Mouse (Mus musculus): Measurements from ENCODE around the gene Xpo6. TPM values are rescaled to one million over a fixed set of nuclear protein-coding genes. Genes with fewer than 3 reads are reported as not detected.

Xpo6 gene
- total RNA-seq, 2 experiments from 2014 or later = 34.8 to 36.3 TPM

GRCm38 (mm10) chr7:126199691-126200102, 604 bp downstream of the Xpo6 start:
- peak; percentile 37 to 46 for DNase-seq
- intact Hi-C loops (cut with DNase I) = no loop called here

DNA sequence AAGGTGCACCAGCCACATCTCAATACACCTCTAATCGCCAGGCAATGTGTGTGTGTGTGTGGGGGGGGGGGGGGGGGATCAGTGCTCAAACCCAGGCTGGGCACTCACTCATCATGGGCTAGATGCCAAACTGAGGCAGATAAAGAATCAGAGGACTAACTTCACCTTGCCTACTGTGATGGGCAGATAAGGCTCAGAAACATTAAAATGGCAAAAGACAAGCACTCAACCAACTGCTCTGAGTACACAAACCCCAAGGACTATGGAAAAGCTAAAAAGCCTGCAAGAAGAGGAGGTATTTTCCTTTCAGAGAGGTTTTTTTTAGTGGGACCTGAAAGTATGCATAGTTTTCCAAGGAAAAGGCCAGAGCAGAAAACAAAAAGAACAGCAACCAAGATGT, 1.4 kb downstream of the Xpo6 start:
- intact Hi-C loops (cut with DNase I) = no loop called here
- DNase-seq = no peak

DNA sequence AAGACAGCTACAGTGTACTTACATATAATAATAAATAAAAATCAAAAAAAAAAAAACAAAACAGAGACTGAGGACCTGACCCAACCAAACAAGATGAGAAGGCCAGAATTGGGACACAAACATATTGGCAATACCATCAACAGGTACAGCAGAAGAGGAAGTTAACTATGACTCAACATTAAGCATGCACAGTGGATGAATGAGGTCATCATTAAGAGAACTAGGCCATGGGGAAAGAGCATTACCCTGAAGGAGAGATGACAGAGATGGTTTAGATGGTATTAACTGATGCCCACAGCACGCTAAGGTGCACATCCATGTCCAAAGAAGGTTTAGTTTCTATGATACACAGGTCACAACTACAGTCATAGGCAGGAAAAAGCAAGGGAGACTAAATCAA, 6.1 kb downstream of the Xpo6 start:
- intact Hi-C loops (cut with DNase I) = no loop called here
- DNase-seq = no peak

GRCm38 (mm10) chr7:126191471-126191870, 8.8 kb downstream of the Xpo6 start:
- no peak for DNase-seq
- intact Hi-C loops (cut with DNase I) = no loop called here

GRCm38 (mm10) chr7:126189517-126189916, 10.8 kb downstream of the Xpo6 start:
- intact Hi-C loops (cut with DNase I) = no loop called here

DNA sequence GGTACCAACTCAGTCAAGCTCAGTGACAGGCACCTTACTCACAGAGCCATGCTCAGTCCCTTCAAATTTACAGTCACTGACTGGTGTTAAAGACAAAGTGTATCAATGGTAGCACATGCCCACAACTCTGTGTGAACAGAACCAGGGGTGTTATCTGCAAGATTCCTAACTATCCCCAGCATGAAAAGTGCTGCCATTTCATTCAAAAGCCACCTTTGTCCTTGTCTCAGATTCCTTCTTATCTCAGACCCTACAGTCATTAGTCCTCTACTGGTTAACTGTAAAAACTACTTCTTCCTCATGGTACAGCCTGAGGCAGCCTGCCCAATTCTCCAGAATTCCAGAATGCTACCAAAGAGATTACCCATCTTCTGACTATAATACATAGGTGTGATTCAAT, 14.3 kb downstream of the Xpo6 start:
- no peak for DNase-seq
- intact Hi-C loops (cut with DNase I) = no loop called here

More at GRCm38 (mm10) chr7:126189517-126189916, 10.8 kb downstream of the Xpo6 start:
- DNase-seq = no peak

- intact Hi-C loops (cut with DNase I) = no loop called here
These were observed 16.7 kb downstream of the Xpo6 start for GRCm38 (mm10) chr7:126183583-126183982.

DNA sequence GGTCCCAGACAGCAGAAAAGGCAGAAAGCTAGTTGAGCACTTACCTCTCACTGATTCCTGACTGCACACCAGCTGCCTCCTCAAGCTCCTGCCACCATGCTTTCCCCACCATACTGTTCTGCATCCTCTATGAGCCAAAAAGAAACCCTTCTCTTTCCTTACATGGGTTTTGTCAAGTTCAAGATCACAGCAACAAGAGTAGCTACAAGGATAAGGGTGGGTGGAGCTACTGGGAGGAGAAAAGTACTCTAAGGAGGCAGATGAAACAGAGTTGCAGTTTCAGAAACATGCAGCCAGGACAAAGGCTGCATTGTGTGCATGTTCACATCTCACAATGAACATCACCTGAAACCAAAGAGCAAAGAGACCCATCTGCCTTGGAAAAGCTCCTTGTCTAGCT, 18.8 kb downstream of the Xpo6 start:
- intact Hi-C loops (cut with DNase I) = no loop called here
- no peak for DNase-seq

More at GRCm38 (mm10) chr7:126183583-126183982, 16.7 kb downstream of the Xpo6 start:
- DNase-seq = no peak

- intact Hi-C loops (cut with DNase I) = no loop called here
- peak; percentile 8 to 19 for DNase-seq
These were observed 19.3 kb downstream of the Xpo6 start for GRCm38 (mm10) chr7:126180956-126181355.

GRCm38 (mm10) chr7:126178804-126179203, 21.5 kb downstream of the Xpo6 start:
- DNase-seq = no peak
- intact Hi-C loops (cut with DNase I) = no loop called here

DNA sequence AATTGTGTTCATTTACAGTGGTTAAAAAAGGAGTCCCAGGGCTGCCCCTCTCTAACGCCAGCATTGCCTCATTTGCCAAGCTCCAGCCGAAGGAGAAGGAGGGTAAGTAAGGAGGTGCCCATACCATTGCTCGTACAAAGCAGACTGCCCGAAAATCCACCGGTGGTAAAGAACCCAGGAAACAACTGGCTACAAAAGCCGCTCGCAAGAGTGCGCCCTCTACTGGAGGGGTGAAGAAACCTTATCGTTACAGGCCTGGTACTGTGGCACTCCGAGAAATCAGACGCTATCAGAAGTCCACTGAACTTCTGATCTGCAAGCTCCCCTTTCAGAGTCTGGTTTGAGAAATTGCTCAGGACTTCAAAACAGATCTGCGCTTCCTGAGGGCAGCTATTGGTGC, 24.3 kb downstream of the Xpo6 start:
- DNase-seq = no peak
- intact Hi-C loops (cut with DNase I) = no loop called here

- intact Hi-C loops (cut with DNase I) = no loop called here
- no peak for DNase-seq
These were observed 24.8 kb downstream of the Xpo6 start for GRCm38 (mm10) chr7:126175456-126175855.

DNA sequence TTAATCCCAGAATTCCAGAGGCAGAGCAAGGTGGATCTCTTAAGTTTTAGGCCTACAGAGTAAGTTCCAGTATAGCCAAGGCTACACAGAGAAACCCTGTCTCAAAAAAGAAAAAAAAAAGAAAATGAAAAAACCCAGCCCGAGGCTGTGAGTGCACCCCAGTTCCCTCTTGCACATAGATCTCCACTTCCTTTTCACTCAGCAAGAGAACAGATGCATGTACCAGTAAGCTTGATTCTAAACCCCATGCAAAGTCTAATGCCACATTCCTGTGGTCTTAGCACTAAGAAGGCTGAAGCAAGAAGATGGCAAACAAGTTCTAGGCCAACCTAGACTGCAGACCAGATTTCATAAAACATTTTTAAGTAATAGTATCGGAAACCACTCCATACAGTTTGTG, 25.4 kb downstream of the Xpo6 start:
- DNase-seq = no peak
- intact Hi-C loops (cut with DNase I) = no loop called here

DNA sequence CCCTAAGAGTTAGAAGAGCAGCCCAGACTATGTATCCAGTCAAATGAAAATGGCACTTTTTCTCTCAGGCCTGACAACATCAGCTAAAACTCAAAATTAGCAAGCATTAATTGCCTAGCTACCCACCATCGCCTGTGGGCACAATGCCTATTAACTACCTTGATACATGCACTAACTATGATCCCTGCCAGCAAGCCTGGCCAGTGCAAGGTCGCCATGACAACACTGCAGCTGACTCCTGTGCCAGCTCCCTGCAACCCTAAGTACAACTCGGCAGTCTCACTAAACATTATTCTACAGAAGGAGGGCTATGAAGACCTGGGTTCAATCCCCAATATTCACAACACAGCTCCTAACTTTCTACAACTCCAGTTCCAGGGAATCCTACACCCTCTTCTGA, 28.3 kb downstream of the Xpo6 start:
- intact Hi-C loops (cut with DNase I) = no loop called here
- DNase-seq = no peak

GRCm38 (mm10) chr7:126168584-126168983, 31.7 kb downstream of the Xpo6 start:
- intact Hi-C loops (cut with DNase I) = no loop called here
- DNase-seq = no peak

GRCm38 (mm10) chr7:126167426-126167825, 32.9 kb downstream of the Xpo6 start:
- DNase-seq = no peak
- intact Hi-C loops (cut with DNase I) = no loop called here

- DNase-seq = no peak
- intact Hi-C loops (cut with DNase I) = no loop called here
These were observed 33.7 kb downstream of the Xpo6 start for GRCm38 (mm10) chr7:126166571-126166970.

DNA sequence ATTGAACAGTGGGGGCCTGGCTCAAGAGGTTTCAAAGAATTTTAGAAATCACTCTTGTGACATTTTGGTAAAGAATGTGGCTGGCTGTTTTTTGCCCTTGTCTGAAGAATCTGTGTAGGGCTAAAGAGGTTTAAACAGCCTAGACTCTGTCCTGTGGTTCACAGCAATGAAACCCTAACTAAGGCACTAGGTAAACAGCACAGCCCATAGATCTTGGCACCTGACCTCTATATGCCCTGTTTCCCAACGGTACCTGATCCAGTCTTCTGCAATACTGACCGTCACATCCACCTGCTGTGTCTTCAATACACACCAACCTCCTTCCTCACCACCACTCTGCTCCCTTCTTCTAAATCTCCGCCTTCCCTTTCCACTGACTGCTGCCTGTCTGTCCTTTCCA, 42.1 kb downstream of the Xpo6 start:
- intact Hi-C loops (cut with DNase I) = no loop called here
- no peak for DNase-seq

- intact Hi-C loops (cut with DNase I) = no loop called here
- no peak for DNase-seq
These were observed 44.6 kb downstream of the Xpo6 start for GRCm38 (mm10) chr7:126155746-126156145.

DNA sequence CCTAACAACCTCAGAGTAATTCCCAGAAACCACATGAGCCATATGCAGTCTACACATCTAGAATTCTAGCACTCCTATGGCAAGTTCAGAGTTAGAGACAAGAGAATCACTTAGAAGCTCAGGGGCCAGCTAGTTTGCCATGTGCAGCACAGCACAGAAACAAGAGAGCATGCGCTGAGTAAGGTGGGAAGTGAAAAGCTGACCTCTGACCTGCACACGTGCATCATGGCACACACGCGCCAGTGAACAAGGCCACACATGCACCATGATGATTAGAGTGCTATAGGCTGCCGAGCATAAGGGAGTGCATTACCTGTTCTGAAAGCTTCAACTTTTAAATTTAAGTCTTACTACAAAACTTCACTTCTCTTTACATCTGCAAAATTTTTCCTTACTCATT, 45.6 kb downstream of the Xpo6 start:
- no peak for DNase-seq
- intact Hi-C loops (cut with DNase I) = no loop called here

DNA sequence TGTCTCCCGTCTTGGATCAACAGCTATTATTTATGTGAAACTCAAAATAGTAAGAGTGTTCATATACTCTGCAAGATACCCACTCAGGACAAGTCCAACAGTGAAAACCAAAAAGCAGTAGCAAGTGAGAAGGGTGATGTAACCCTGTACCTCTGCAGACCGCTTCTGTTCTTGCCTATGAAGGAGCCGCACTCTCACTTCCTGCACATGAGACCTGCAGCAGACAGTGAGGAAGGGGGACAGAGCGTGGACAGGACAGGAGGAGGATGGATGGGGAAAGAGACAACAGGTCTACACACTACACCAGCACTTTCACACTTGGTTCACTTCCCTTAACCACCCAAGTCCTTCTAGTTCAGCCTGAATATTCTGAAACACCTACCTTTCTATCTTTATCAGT, 48.0 kb downstream of the Xpo6 start:
- no peak for DNase-seq
- intact Hi-C loops (cut with DNase I) = no loop called here

DNA sequence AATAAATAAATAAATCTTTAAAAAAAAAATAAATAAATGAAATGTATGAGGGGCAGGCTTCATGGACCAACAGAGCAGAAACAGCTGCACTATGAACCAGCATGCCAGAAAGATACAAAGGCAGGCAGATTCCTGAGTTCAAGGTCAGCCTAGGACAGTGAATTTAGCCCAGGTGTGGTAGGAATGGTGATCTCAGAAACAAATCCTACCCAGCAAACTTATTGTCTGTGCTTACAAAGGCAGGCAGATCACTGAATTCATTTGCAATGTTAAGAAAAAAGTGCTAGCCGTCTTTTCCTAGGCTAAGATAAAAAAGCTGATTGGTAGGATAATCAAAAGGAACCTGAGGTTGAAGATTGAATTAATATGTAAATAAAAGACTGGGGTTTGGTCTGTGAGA, 54.1 kb downstream of the Xpo6 start:
- intact Hi-C loops (cut with DNase I) = no loop called here
- DNase-seq = no peak

DNA sequence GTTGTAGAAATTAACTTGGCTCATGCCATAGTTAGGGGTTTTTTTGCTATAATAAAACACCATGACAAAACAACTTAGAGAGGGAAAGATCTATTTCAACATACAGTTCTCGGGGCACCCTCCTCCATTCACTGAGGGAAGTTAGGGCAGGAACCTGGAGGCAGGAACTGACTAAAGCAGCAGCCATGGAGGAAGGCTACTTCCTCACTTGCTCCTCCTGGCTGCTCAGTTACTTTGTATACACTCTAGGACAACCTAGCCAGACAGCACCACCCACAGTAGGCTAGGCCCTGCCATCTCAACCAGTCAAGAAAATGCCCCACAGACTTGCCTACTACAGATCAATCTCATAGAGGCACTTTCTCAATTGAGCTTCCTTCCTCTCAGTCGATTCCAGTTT, 55.9 kb downstream of the Xpo6 start:
- intact Hi-C loops (cut with DNase I) = no loop called here
- DNase-seq = no peak

- DNase-seq = no peak
- intact Hi-C loops (cut with DNase I) = no loop called here
These were observed 62.5 kb downstream of the Xpo6 start for GRCm38 (mm10) chr7:126137850-126138249.

All from heart, postnatal 14 days (tissue).